ENCODE assay signal across 8 mouse cellular contexts in genomic region chr8:45358132-45358918, GRCm38 (mm10). TPM values are rescaled to one million over a fixed set of nuclear protein-coding genes. Genes with fewer than 3 reads are reported as not detected.
A peak's percentile ranks its signal among the peaks of the same experiment; 100 is the strongest.
DNase-seq lines count a peak whose midpoint lies in the region; ATAC-seq and TF ChIP-seq lines count a peak whose summit lies in the region.

No protein-coding gene starts in this region.

- WGBS in forebrain, embryonic 10.5 days: 4% methylated on average over 49 of the region's 49 CpGs
- WGBS in heart, embryonic 15.5 days: 3% methylated on average over 49 of the region's 49 CpGs
- 6% methylated on average over 48 of the region's 49 CpGs for WGBS in liver, embryonic 15.5 days (ENCODE audit: insufficient replicate concordance)

- no peaks in the 10 kb centered on the region for H3K9me3 ChIP-seq in E14TG2a.4 (ENCODE audit: low read length)
- no peaks in the 10 kb centered on the region for H3K9me3 ChIP-seq in forebrain, embryonic 10.5 days
- no peaks in the 10 kb centered on the region for H3K9me3 ChIP-seq in heart, embryonic 15.5 days (replicated peaks)
- H3K9me3 ChIP-seq in liver, embryonic 15.5 days (replicated peaks): no peaks in the 10 kb centered on the region

- peak overlapping the region; percentile 77 for H3K4me3 ChIP-seq in E14TG2a.4 (replicated peaks; ENCODE audit: low read length)
- peak overlapping the region; percentile 74 for H3K4me3 ChIP-seq in forebrain, embryonic 10.5 days
- peak overlapping the region; percentile 66 for H3K4me3 ChIP-seq in heart, embryonic 15.5 days
- peak overlapping the region; percentile 55 for H3K4me3 ChIP-seq in liver, embryonic 15.5 days (replicated peaks)

- H3K36me3 ChIP-seq in E14TG2a.4 (ENCODE audit: insufficient read depth, low read length): no peaks in the 10 kb centered on the region
- H3K36me3 ChIP-seq in forebrain, embryonic 10.5 days (replicated peaks): no peaks in the 10 kb centered on the region; the same call in none of the 2 replicates
- no peaks in the 10 kb centered on the region for H3K36me3 ChIP-seq in heart, embryonic 15.5 days
- no peaks in the 10 kb centered on the region for H3K36me3 ChIP-seq in liver, embryonic 15.5 days (replicated peaks)

- peak overlapping the region; percentile 91 for H3K4me2 ChIP-seq in heart, embryonic 15.5 days
- peak overlapping the region; percentile 55 for H3K4me2 ChIP-seq in liver, embryonic 15.5 days

- H3K4me1 ChIP-seq in E14TG2a.4 (replicated peaks; ENCODE audit: low read depth, low read length): peaks cover under 1% of the 10 kb centered on the region; the same call in 1 of the 2 replicates
- peaks cover 15% of the 10 kb centered on the region for H3K4me1 ChIP-seq in forebrain, embryonic 10.5 days
- no peaks in the 10 kb centered on the region for H3K4me1 ChIP-seq in heart, embryonic 15.5 days (replicated peaks)
- H3K4me1 ChIP-seq in liver, embryonic 15.5 days (replicated peaks): no peaks in the 10 kb centered on the region

- ATAC-seq in heart, embryonic 15.5 days (replicated peaks; ENCODE audit: insufficient number of reproducible peaks, insufficient read depth, low FRiP score, low read depth): peak; percentile 69
- ATAC-seq in liver, embryonic 15.5 days (ENCODE audit: insufficient read depth): peak; percentile 47; the same call in 1 of the 2 replicates

- peaks cover 26% of the 10 kb centered on the region for H3K27me3 ChIP-seq in E14TG2a.4 (ENCODE audit: insufficient read depth, low read length)
- peaks cover 6% of the 10 kb centered on the region; the same call in 1 of the 2 replicates for H3K27me3 ChIP-seq in forebrain, embryonic 10.5 days (ENCODE audit: poor library complexity, severe bottlenecking)
- no peaks in the 10 kb centered on the region for H3K27me3 ChIP-seq in heart, embryonic 15.5 days
- H3K27me3 ChIP-seq in liver, embryonic 15.5 days: peaks cover 7% of the 10 kb centered on the region; the same call in 1 of the 2 replicates

- no peak for TF ChIP-seq CTCF in E14TG2a.4 (conservative IDR thresholded peaks at IDR 0.05; ENCODE audit: low read length)

- peak overlapping the region; percentile 87 for H3K27ac ChIP-seq in forebrain, embryonic 10.5 days
- H3K27ac ChIP-seq in heart, embryonic 15.5 days: 0 out of 2 replicates have a peak overlapping the region, but pooled peaks have one; percentile 15
- no peak overlapping the region for H3K27ac ChIP-seq in liver, embryonic 15.5 days (replicated peaks)

- peak; percentile 69 for DNase-seq in brain, adult 2 months (ENCODE audit: low read depth, low spot score)
- DNase-seq in forebrain, embryonic 10.5 days (ENCODE audit: extremely low spot score, low spot score): peak; percentile 49
- DNase-seq in kidney, postnatal 10 days: peak; percentile 74
- DNase-seq in ovary, postnatal 14 days (ENCODE audit: low spot score): peak; percentile 18
- DNase-seq in spleen, adult 18-20 months: no peak

- peak overlapping the region; percentile 70 for H3K9ac ChIP-seq in heart, embryonic 15.5 days
- H3K9ac ChIP-seq in liver, embryonic 15.5 days: 0 out of 2 replicates have a peak overlapping the region, but pooled peaks have one; percentile 21

RNA-seq across cellular contexts. Expression of gene Fam149a, which starts 23.8 kb away (rescaled TPM):
- polyA plus RNA-seq in forebrain, embryonic 10.5 days (2016; fragmentation: Nextera tagmentation; extraction: Ambion mirVana): 9.6 and 9.7 TPM in 2 replicates
- polyA plus RNA-seq in heart, embryonic 15.5 days (2015; fragmentation: Nextera tagmentation; extraction: Ambion mirVana): 3.6 and 5.1 TPM in 2 replicates
- 1.9 TPM in 2 replicates for polyA plus RNA-seq in liver, embryonic 15.5 days (2015; fragmentation: Nextera tagmentation; extraction: Ambion mirVana)

RNA-seq across cellular contexts. Expression of gene Cyp4v3, which starts 25.3 kb away (rescaled TPM):
- polyA plus RNA-seq in forebrain, embryonic 10.5 days (2016; fragmentation: Nextera tagmentation; extraction: Ambion mirVana): 1.00 and 1.3 TPM in 2 replicates
- polyA plus RNA-seq in heart, embryonic 15.5 days (2015; fragmentation: Nextera tagmentation; extraction: Ambion mirVana): 0.60 and 1.0 TPM in 2 replicates
- 5.1 and 5.3 TPM in 2 replicates for polyA plus RNA-seq in liver, embryonic 15.5 days (2015; fragmentation: Nextera tagmentation; extraction: Ambion mirVana)

RNA-seq across cellular contexts. Expression of gene Gm45753, which starts 50.1 kb away (rescaled TPM):
- polyA plus RNA-seq in forebrain, embryonic 10.5 days (2016; fragmentation: Nextera tagmentation; extraction: Ambion mirVana): not detected in 2 replicates
- 0.29 TPM in 1 of 2 replicates, not detected in the other for polyA plus RNA-seq in heart, embryonic 15.5 days (2015; fragmentation: Nextera tagmentation; extraction: Ambion mirVana)
- polyA plus RNA-seq in liver, embryonic 15.5 days (2015; fragmentation: Nextera tagmentation; extraction: Ambion mirVana): 14.8 and 14.9 TPM in 2 replicates

RNA-seq across cellular contexts. Expression of gene Tlr3, which starts 52.6 kb away (rescaled TPM):
- polyA plus RNA-seq in forebrain, embryonic 10.5 days (2016; fragmentation: Nextera tagmentation; extraction: Ambion mirVana): 0.97 and 1.3 TPM in 2 replicates
- 2.4 and 2.5 TPM in 2 replicates for polyA plus RNA-seq in heart, embryonic 15.5 days (2015; fragmentation: Nextera tagmentation; extraction: Ambion mirVana)
- polyA plus RNA-seq in liver, embryonic 15.5 days (2015; fragmentation: Nextera tagmentation; extraction: Ambion mirVana): 0.37 and 0.78 TPM in 2 replicates

Comparison
In these comparisons a context has a peak if more than half of its experiments do, and no peak if none do; other contexts are left out.
1. DNase-seq: peak in brain, adult 2 months (single experiment), forebrain, embryonic 10.5 days (single experiment), kidney, postnatal 10 days (single experiment) and ovary, postnatal 14 days (single experiment); none in spleen, adult 18-20 months (0 of 2).
2. RNA of gene Gm45753, which starts 50.1 kb away (polyA plus RNA-seq): 14.8 to 14.9 TPM in liver, embryonic 15.5 days; 0.29 TPM in heart, embryonic 15.5 days and not detected in forebrain, embryonic 10.5 days; every median in the first group is over 10 times any median in the second.
3. Peak in every context shown above with its lines, with median percentiles within 50 percentile points of each other: H3K4me3 ChIP-seq.